Mouse (Mus musculus) liver, embryonic 11.5 days (tissue): ENCODE data around the gene Polh. TPM values are rescaled to one million over a fixed set of nuclear protein-coding genes. Genes with fewer than 3 reads are reported as not detected.

Experiments
- microRNA counts: library from miRNA; unstranded; fragments of <30 nt; microRNA quantifications from one replicate; lab custom pipeline; 2015
- microRNA-seq: library from miRNA; unstranded; fragments of <30 nt; microRNA quantifications from one replicate; pipeline ENCODE4, GENCODE M21; 2017; ENCODE audit warnings: borderline number of aligned reads
- polyA plus RNA-seq: library from polyadenylated mRNA; unstranded; fragments of >200 nt; fragmentation: Nextera tagmentation; extraction: Ambion mirVana; gene quantifications from 2 replicates; pipeline ENCODE4 v1.2.1, GENCODE M21; 2014

Gene Polh
- polyA plus RNA-seq, 1 experiment from 2014 or later, result 20.9 TPM

MicroRNAs encoded within 50 kb of the gene (microRNA counts, 519-probe panel; counts per million panel counts)
- microRNA mmu-miR-693-3p (lab: Ali Mortazavi, UCI) (not detected), microRNA mmu-miR-693-5p (lab: Ali Mortazavi, UCI) (not detected)

Small RNAs within 50 kb of the gene (microRNA-seq; reads per million reads assigned to microRNA genes)
- gene Mir693, result 1.8 reads per million

Other genes starting within 250 kb of the Polh start
- 3.4 and 4.6 TPM in 2 replicates for gene Vegfa, start 170.3 kb downstream of the Polh start, polyA plus RNA-seq
- 141 and 143 TPM in 2 replicates for gene Mrps18a, start 91.7 kb downstream of the Polh start, polyA plus RNA-seq
- 2.0 TPM in 2 replicates for gene Rsph9, start 58.4 kb downstream of the Polh start, polyA plus RNA-seq
- 37.2 and 41.2 TPM in 2 replicates for gene Mad2l1bp, start 49.1 kb downstream of the Polh start, polyA plus RNA-seq
- 26.1 and 31.1 TPM in 2 replicates for gene Gtpbp2, start 41.6 kb downstream of the Polh start, polyA plus RNA-seq
- gene Xpo5, start 137 bp upstream of the Polh start, polyA plus RNA-seq, result 56.4 and 62.8 TPM in 2 replicates
- gene Polr1c, start 45.4 kb upstream of the Polh start, polyA plus RNA-seq, result 89.3 and 90.4 TPM in 2 replicates
- gene Yipf3, start 45.4 kb upstream of the Polh start, polyA plus RNA-seq, result 65.6 and 76.7 TPM in 2 replicates
- 0.34 and 0.62 TPM in 2 replicates for gene Lrrc73, start 50.9 kb upstream of the Polh start, polyA plus RNA-seq
- 26.4 and 29.3 TPM in 2 replicates for gene Tjap1, start 80.4 kb upstream of the Polh start, polyA plus RNA-seq
- 0.11 and 0.23 TPM in 2 replicates for gene Dlk2, start 94.8 kb upstream of the Polh start, polyA plus RNA-seq
- gene Abcc10, start 125.7 kb upstream of the Polh start, polyA plus RNA-seq, result 3.9 and 4.4 TPM in 2 replicates
- gene Zfp318, start 181.1 kb upstream of the Polh start, polyA plus RNA-seq, result 5.7 and 6.3 TPM in 2 replicates
- 0.38 and 0.53 TPM in 2 replicates for gene Crip3, start 226.3 kb upstream of the Polh start, polyA plus RNA-seq
- gene Slc22a7, start 235.8 kb upstream of the Polh start, polyA plus RNA-seq, result not detected in 2 replicates